Mouse (Mus musculus) adrenal gland, adult 18-20 months (tissue): Measurements from ENCODE around the gene Tmtc2. TPM values are rescaled to one million over a fixed set of nuclear protein-coding genes. Genes with fewer than 3 reads are reported as not detected.

Source experiments
- DNase-seq, 2 experiments: peaks; one replicate each; pipeline ENCODE4 v3.0.0; 2021 to 2022; ENCODE audit warnings: low spot score in 2 of 2
- total RNA-seq, 2 experiments: library from RNA; stranded (reverse); gene quantifications; 1 replicate in 1 of 2; 2 replicates in 1 of 2; pipeline ENCODE4 v1.2.3; 2021

The Tmtc2 gene
- total RNA-seq, 2 experiments from 2014 or later, result 3.0 to 5.2 TPM

DNA sequence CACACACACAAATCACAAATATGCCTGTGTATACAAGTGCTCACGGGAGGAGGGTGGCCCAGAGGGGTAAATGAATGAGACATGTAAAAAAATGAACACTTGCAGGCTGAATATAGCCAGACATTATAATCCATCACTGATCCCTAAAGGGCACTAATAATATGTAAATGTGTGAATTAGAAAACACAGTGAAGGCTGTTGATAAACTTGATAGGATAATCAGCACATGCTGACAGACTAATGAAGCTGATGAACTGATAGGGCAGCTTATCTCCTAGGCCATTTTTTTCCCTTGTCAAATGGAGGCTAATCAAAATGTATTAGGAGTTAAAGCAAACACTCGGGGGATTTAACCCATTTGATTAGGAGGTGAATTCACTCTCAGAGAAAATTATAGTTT, 255.4 kb downstream of the Tmtc2 start:
- no peak for DNase-seq

DNA sequence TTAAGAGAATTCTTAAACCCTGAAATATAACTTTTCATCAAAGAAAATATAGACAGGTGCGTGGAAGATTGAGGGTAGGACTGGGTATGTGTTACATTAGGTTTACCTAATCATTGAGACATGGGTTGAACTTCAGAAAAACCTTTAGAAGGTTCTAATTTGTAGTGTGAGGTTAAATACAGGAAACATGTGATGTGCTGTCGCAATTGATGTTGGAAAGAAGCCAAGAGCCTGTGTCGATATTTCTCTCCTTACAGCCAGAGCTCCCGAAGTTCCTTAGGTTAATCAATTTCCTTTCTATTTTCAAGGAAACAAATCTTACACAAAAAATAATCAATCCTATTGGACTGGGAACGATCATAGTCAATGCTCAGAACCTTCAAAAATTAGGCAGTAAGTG, 261.3 kb downstream of the Tmtc2 start:
- DNase-seq, result no peak

DNA sequence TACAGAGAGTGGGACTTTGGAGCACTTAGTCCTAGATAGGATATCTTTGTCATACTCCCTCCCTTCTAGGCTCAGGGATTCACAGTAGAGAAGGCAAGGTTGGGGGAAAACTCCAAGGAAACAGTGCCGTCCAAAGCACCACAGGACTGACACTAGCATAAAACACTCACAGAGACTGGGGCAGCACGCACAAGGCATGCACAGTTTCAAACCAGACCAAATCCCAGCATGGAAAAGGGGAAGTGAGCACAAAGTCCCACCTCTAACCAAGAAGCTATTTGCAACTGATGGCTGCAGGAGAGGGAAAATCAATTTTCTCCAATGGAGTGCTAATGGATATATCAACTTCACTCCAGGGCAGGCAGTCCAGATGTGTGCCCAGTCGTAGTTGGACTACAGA, 276.7 kb downstream of the Tmtc2 start:
- DNase-seq, result no peak

- DNase-seq, result no peak
Observed at GRCm38 (mm10) chr10:105292961-105293360, 281.3 kb downstream of the Tmtc2 start.

- no peak for DNase-seq
Observed at GRCm38 (mm10) chr10:105288472-105288871, 285.8 kb downstream of the Tmtc2 start.

DNA sequence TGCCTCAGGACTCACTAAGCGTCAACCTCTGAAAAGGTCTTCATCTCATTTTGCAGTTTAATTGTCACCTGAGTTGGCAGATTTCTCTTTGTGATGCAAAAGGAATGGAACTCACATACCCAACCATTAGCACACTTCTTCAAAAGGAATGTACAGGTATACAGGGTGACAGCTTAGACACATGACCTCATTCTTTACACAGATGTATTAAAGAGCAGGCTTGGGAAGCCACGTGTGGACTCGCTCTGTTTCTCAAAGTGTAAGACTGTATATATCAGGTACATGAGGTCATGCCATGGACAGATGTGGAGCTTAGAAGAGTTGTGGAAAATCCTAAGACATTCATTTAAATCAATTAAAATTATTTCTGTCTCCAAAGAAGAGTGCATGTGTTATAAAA, 286.7 kb downstream of the Tmtc2 start:
- DNase-seq, result no peak

DNA sequence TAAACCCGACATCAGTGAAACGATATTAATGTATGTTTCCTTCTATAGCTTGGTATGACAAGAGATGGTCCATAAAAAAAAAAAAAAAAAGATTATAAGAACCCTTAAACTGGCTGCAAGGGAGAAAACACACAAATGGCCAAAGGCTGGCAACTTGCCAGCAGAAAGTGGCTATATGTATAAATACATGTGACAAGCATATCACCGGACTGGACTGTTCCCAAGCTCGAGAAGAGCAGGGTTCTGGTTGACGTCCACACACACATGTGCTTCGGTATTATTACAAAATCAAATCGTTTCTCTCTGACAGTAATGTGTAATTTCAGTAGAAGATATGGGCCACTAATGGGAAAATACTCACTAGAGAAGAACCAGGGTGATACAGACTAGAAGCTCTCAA, 287.2 kb downstream of the Tmtc2 start:
- no peak for DNase-seq

- DNase-seq, result no peak
Observed at GRCm38 (mm10) chr10:105286221-105286620, 288.0 kb downstream of the Tmtc2 start.

- no peak for DNase-seq
Observed at GRCm38 (mm10) chr10:105284171-105284570, 290.1 kb downstream of the Tmtc2 start.

DNA sequence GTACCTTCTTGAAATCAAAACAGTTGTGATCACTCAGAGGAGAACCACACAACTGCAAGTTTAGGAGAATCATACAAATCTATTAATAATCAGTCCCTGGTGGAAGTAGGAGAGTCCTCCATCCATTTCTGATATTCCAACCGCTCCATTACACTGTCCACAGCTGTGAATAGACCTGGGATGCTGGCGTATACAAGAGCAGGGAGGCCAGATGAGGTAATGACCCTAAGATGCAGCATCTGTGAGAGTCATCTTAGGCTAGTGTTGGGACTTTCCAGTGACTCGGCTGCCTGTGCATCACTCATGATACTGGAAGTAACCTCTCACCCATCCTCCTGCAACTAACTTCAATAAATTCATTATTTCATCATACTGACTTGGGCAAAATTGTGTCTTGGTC, 293.3 kb downstream of the Tmtc2 start:
- DNase-seq, result no peak

DNA sequence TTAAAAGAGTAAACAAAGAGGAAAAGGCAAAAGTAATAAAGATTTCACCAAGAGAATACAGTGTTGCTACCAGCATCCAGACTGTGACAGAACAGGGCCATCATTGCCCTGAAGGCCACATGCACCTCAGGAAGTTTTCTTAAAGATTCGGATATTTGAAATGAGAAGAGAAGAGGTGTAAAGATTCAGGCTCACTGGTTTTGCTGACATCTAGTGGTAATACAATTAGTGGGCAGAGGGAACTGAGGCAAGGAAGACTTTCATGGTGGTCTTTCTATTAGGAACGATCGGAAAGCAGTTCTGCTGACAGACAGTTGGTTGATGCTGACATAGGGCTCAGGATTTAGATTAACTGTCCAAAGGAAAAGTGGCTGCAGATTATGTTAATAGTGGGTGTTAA, 314.2 kb downstream of the Tmtc2 start:
- DNase-seq, result no peak

- DNase-seq, result peak; percentile 75
Observed at GRCm38 (mm10) chr10:105238291-105238690, 336.0 kb downstream of the Tmtc2 start.

DNA sequence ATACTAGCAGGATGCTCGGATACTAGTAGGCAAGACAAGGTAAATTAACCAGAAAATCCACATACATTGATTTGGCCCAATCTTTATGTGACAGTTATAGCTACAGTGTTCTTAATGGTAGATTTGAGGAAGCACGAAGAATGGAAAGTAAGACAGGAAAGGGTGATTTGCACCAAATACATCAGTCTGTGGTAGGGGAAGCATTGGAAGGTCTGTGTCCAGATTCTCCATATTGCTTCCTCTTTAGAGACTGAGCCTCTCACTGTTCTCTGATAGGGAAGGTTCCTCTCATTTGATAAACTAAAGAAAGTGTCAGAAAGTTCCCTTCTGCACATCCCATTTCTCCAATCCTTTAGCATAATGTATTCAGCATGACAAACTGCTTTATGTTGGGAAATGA, 341.4 kb downstream of the Tmtc2 start:
- DNase-seq, result no peak

GRCm38 (mm10) chr10:105230416-105230815, 343.8 kb downstream of the Tmtc2 start:
- no peak for DNase-seq

DNA sequence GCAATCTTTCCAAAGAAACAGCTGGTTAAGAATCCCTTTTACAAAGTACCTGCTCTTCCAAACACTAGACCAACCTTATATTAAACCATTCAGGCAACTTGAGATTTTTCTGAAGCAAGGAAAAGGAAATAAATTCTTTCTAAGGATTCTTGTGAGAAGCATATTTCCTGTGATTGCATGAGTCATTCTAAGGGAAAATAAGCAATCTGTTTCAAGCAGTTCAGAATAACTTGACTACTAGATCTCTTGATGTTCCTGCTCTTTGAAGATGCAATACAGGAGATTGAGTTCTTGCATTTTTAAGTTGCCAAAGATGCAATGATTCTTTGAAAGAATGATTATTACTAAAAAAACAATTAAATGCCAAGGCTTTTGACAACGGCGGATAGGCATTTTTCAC, 345.6 kb downstream of the Tmtc2 start:
- DNase-seq, result no peak

DNA sequence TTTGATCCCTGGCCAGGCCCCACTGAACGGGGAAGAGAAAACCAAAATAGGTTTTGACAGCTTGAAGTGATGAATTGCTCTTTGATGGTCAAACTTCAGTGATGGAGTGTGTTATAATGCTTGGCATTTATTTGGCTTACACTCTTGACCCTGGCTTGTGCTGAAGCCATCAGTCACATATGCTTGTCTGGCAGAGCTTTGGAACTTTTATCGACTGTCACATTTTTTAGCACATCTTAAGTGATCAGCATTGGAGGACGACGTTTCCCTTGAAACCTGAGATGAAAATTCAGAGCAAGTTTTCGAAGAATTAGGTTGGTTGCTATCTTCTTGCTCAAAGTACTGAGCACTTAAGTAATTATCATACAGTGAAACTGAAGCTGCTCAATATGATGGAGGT, 346.6 kb downstream of the Tmtc2 start:
- DNase-seq, result no peak

- no peak for DNase-seq
Observed at GRCm38 (mm10) chr10:105225714-105226113, 348.5 kb downstream of the Tmtc2 start.

DNA sequence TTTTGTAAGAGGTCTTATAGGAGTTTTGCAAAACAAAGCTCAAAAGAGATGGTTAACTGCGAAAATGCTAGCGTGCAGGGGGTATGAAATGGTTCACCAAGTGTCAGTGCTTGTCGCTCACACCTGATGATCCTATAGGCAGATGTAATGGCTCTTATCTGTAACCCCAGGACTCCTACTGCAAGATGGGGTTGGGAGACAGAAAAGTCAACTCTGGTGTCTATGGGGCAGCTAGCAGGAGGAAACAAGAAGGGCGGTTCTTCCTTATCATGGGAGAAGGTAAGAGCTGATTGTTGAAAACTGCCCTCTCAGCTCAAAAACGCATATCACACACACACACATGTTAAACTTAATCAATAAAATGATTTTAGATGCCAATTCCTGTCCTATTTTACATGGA, 351.3 kb downstream of the Tmtc2 start:
- DNase-seq, result no peak

GRCm38 (mm10) chr10:105201491-105201890, 372.8 kb downstream of the Tmtc2 start:
- DNase-seq, result no peak

DNA sequence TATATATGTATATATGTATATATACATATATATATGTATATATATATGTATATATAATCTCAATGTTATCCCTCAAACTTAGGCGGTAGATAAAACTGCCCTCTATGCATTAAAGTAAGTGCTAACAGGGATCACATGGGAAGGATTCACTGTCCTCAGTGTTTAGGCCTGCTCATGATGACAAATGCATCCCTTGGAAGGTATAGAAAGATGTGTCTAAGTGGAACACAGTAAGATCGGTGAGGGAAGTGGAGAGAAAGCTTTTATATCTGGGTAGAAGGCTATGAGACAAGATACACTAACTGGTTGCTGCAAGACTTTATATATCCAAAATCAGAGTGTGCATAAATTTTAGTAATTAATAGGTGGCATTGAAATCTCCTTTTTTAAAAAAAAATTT, 373.6 kb downstream of the Tmtc2 start:
- DNase-seq, result no peak

GRCm38 (mm10) chr10:105200092-105200491, 374.2 kb downstream of the Tmtc2 start:
- no peak for DNase-seq

- DNase-seq, result no peak
Observed at GRCm38 (mm10) chr10:105199515-105199914, 374.7 kb downstream of the Tmtc2 start.

DNA sequence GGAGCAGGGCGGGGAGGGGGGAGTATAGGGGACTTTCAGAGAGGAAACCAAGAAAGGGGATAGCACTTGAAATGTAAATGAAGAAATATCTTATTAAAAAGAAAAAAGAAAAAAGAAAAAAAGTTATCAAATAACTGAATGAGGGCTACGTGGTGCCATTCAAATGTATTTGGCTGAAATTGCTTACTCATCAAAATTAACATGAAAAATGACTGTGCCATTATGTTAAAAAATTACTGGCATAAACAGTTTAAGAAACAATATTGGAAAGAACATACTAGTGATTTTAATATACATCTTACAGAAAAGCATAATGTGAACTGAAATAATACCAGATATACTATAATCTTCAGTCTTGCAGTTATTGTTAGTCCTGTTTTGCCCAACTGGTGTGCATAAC, 378.9 kb downstream of the Tmtc2 start:
- no peak for DNase-seq

DNA sequence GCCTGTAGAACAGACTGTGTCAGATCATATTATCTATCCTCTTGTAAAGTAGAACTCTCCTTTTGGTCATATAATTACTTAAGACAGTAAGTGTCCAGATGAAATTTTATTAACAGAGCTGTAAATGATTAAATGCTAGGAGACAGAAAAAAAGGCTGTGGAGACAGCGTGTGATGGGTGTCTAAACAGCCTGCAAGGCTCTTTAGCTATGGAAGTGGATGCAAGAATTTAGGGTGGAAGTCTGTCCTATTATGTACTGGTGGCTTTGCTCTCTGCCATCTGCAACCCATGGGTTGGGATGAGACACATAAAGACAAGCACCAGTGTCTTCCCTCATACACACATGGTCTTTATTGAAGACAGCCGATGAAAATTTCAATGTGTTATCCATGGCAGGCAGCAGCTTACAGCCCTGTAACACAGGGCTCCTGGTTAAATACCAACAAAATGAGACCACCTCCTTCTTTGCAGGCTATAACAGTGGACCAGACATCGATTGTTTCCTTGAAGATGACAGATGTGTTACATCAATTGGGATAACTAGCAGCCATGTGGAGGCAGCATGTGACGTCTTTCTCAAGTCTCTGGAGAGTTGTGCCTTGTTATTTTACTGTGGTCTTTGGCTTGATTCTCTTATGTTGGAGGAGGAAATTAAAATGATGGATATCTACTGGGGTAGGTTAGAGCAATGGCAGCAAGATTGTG, 380.3 kb downstream of the Tmtc2 start:
- no peak for DNase-seq
